Mouse (Mus musculus) ES-E14 (cell line): Measurements from ENCODE around the gene Cdkn2c. TPM values are rescaled to one million over a fixed set of nuclear protein-coding genes. Genes with fewer than 3 reads are reported as not detected.
A peak's percentile ranks its signal among the peaks of the same experiment; 100 is the strongest.

Experiments
- DNase-seq: peaks from one replicate; pipeline ENCODE4 v3.0.0-alpha.2; 2013; ENCODE audit warnings: low read depth, low spot score
- H3K27ac ChIP-seq: 2 replicates; pipeline ENCODE4 v1.5.1; 2012; ENCODE audit warnings: low read depth, mild to moderate bottlenecking, low read length, moderate library complexity, mixed read lengths; ENCODE audit not compliant: poor library complexity, insufficient read depth, severe bottlenecking
- H3K36me3 ChIP-seq: 2 replicates; pipeline ENCODE4 v1.6.1; 2012; ENCODE audit warnings: mild to moderate bottlenecking, low read length, moderate library complexity, mixed read lengths; ENCODE audit not compliant: control insufficient read depth, poor library complexity, insufficient read depth, severe bottlenecking
- H3K4me1 ChIP-seq, 2 experiments: fragments of 150-350 bp in 1 of 2; sonication (generic) in 1 of 2; 2 replicates each; pipeline ENCODE4 v1.6.1; 2012; ENCODE audit warnings: low read length in 2 of 2, mild to moderate bottlenecking in 1 of 2, mixed read lengths in 1 of 2; ENCODE audit not compliant: control insufficient read depth in 2 of 2, insufficient read depth in 2 of 2, poor library complexity in 1 of 2
- H3K4me3 ChIP-seq, 2 experiments: fragments of 150-350 bp in 1 of 2; sonication (generic) in 1 of 2; 2 replicates each; pipeline ENCODE4 v1.5.1; 2012; ENCODE audit warnings: low read length in 2 of 2, low read depth in 1 of 2, mild to moderate bottlenecking in 1 of 2, mixed read lengths in 1 of 2; ENCODE audit not compliant: insufficient read depth in 1 of 2, poor library complexity in 1 of 2, severe bottlenecking in 1 of 2
- H3K9ac ChIP-seq: 2 replicates; pipeline ENCODE4 v1.6.1; 2012; ENCODE audit warnings: low read depth, mild to moderate bottlenecking, low read length, mixed read lengths; ENCODE audit not compliant: poor library complexity, insufficient read depth, severe bottlenecking
- H3K9me3 ChIP-seq: fragments of 150-350 bp; sonication (generic); 2 replicates; pipeline ENCODE4 v1.6.1; 2012; ENCODE audit warnings: low read depth, mild to moderate bottlenecking, low read length; ENCODE audit not compliant: control insufficient read depth, insufficient read depth
- CHD2 ChIP-seq: IDR thresholded peaks from 2 replicates; pipeline ENCODE4 v1.6.1; 2014; ENCODE audit warnings: mild to moderate bottlenecking, low read depth, low read length, inconsistent platforms
- HCFC1 ChIP-seq: IDR thresholded peaks from 2 replicates; pipeline ENCODE4 v1.6.1; 2012; ENCODE audit warnings: low read length, inconsistent platforms, borderline replicate concordance; ENCODE audit not compliant: insufficient read depth
- MAFK ChIP-seq: IDR thresholded peaks from 2 replicates; pipeline ENCODE4 v1.6.1; 2014; ENCODE audit warnings: mild to moderate bottlenecking, low read depth, low read length, inconsistent platforms; ENCODE audit not compliant: insufficient read depth
- ZC3H11A ChIP-seq: IDR thresholded peaks from 2 replicates; pipeline ENCODE4 v1.6.1; 2012; ENCODE audit warnings: low read depth, mild to moderate bottlenecking, inconsistent platforms, low read length, borderline replicate concordance
- ZNF384 ChIP-seq: IDR thresholded peaks from 2 replicates; pipeline ENCODE4 v1.6.1; 2012; ENCODE audit warnings: low read depth, low read length, inconsistent platforms
- in situ Hi-C, 2 experiments: fragments of 600-800 bp; cut with MboI; formaldehyde crosslinking; loops; one replicate each; pipeline ENCODE4 v1.15.1; 2025; ENCODE audit warnings: low sequenced_read_pairs in 2 of 2, inconsistent platforms in 1 of 2; ENCODE audit not compliant: unreplicated experiment in 2 of 2
- total RNA-seq: library from RNA; depleted of rRNA; stranded (reverse); fragments of 300-350 nt; gene quantifications from 2 replicates; pipeline ENCODE4 v1.2.3, GENCODE M21; 2012

Gene Cdkn2c
- total RNA-seq, 1 experiment = 1.3 TPM

DNA sequence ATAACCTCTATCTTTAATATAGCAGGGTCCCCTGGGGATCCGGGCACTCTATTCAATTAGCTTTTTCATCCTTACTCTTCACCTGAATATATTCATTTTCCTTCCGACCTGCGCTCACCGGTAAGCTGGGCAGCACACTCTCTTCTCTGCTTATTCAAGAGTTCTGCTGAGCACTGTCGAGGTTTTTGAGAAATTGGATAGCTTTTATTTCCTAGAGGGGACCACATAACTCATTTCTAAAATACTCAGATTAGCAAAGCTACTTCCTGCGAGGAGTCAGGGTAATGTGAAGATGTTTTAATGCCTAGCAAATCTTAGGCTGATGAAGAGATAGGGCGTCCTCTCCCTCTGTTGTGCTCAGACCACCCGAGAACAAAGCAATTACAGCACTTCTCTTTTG lies 8.2 kb downstream of the Cdkn2c start:
- Histone ChIP-seq H3K36me3 (no peaks in the 10 kb centered on the region), H3K4me3 (no peak overlapping the region), H3K27ac (no peak overlapping the region), H3K4me1 (no peaks in the 10 kb centered on the region), H3K9me3 (no peaks in the 10 kb centered on the region), H3K9ac (no peak overlapping the region)
- no peak for TF ChIP-seq ZNF384
- TF ChIP-seq CHD2 = no peak
- no peak for TF ChIP-seq HCFC1
- TF ChIP-seq MAFK = no peak
- no peak for TF ChIP-seq ZC3H11A
- no peak for DNase-seq
- in situ Hi-C loops = loop anchor here (5.0 kb wide), 2 partner anchors 318 to 323 kb away; partner anchors contain the start of gene Dmrta2 (in 1 of the 2)

DNA sequence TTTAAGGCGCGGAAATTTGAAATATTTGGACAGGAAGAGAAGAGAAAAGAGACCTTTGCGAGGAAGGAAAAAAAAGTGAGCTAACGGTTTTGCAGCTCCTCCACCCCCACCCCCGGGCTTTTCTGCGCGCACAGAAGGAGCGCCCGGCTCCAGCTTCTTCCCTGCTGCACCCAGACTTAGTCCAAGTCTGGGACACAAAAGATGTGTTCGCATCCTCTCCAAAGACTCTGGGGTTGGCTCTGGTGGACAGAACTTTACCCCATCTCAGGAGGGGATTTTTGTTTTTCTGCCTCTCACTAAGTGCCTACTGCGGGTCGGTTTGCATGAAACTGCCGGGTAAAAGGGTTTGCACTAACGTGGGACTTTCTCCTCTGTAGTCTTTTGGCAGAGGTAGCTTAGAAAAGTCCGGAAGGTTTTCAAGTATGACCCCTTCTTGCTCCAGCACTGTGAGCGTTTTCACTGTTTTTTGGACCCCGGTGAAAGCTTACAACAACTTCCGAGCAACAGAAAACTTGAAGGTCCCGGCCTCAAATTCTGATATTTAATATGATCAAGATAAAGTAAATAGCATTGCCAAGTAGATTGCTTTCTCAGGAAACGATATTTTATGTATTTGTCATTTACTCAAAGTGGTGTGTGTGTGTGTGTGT lies 9.0 kb downstream of the Cdkn2c start:
- in situ Hi-C loops = loop anchor here (5.0 kb wide), 2 partner anchors 319 to 324 kb away; partner anchors contain the start of gene Dmrta2 (in 1 of the 2)
- Histone ChIP-seq H3K36me3 (no peaks in the 10 kb centered on the region), H3K9me3 (no peaks in the 10 kb centered on the region), H3K4me3 (peak overlapping the region; percentile 58 to 59; a peak in 3 of 4 replicates), H3K27ac (no peak overlapping the region), H3K4me1 (no peaks in the 10 kb centered on the region), H3K9ac (no peak overlapping the region)
- peak; percentile 22 for DNase-seq
- TF ChIP-seq CHD2 = no peak
- no peak for TF ChIP-seq MAFK
- TF ChIP-seq HCFC1 = no peak
- TF ChIP-seq ZNF384 = no peak
- no peak for TF ChIP-seq ZC3H11A

DNA sequence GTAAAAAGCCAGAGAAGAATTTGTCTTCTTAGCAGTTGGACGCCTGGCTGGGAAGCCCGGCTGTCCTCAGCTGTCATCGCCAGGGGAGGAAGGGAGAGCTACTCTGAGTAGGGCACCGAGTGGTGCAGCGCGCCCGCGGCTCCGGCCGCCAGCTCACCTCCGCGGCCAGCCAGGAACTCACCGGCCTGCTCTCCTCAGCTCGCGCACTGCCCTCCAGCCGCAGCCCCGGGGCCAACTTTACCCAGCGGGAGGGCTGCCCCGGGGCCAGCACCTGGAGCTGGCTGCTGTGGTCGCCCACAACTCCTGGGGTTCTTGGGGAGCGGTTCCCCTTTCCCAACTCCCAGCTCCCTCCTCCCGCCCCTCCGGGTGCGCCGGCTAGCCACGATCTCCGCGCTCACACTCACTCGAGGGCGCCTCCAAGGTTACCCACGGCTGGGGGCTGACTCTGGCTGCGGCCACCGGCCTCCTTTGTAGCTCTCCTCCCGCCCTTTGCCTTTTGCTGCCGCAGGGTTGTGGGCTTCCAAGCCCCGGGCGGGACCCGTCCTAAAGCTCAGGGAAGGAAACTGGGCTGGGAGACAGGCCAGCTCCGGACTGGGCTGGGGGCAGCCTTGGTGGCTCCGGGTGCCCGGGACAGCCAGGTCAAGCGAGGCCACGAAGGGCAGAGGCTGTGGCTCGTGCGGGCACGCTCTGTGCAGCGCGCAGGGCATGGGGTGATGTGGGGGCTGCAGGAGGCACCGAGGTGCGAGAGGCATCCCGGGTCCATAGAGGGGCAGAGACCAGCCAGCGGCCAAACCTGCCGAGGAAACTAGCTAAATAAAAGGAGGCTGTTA lies 9.8 kb downstream of the Cdkn2c start:
- Histone ChIP-seq H3K9me3 (no peaks in the 10 kb centered on the region), H3K9ac (0 out of 2 replicates have a peak overlapping the region, but pooled peaks have one; percentile 9), H3K4me1 (no peaks in the 10 kb centered on the region), H3K4me3 (peak overlapping the region; percentile 58 to 59), H3K36me3 (no peaks in the 10 kb centered on the region), H3K27ac (no peak overlapping the region)
- in situ Hi-C loops = loop anchor here (5.0 kb wide), 2 partner anchors 320 to 325 kb away; partner anchors contain the start of gene Dmrta2 (in 1 of the 2)
- TF ChIP-seq CHD2 (no peak), HCFC1 (0 out of 2 replicates have a peak, but pooled peaks have one; percentile 18), MAFK (no peak)
- peak; percentile 21 for DNase-seq

DNA sequence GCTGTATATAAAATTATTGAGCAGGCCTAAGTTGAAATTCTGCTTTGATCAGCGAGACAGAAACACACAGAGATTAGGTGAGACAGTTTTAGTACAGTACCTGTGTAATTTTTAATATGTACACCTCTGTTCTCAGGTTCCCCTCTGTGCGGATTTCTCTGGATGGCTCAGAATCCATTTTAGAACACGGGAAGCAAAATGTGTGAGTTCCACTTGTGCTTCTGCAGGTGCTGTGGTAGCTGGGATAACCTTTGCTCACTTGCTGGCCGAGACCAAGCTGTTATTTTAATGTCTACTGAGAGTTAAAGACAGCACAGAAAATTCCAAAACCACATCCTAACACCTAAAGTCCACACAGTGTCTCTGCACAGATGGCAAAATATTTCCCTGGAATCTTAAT lies 10.7 kb downstream of the Cdkn2c start:
- H3K27ac ChIP-seq = no peak overlapping the region
- H3K9ac ChIP-seq = no peak overlapping the region
- DNase-seq = no peak
- no peaks in the 10 kb centered on the region for H3K36me3 ChIP-seq
- TF ChIP-seq MAFK (no peak), CHD2 (no peak), HCFC1 (no peak), ZNF384 (no peak), ZC3H11A (no peak)
- in situ Hi-C loops = loop anchor here (5.0 kb wide), 2 partner anchors 321 to 326 kb away; partner anchors contain the start of gene Dmrta2 (in 1 of the 2)
- no peaks in the 10 kb centered on the region for H3K9me3 ChIP-seq
- H3K4me1 ChIP-seq = no peaks in the 10 kb centered on the region
- no peak overlapping the region for H3K4me3 ChIP-seq
